Mouse (Mus musculus) cerebellum, postnatal 14 days (tissue): ENCODE data around the gene Zc3h7a.
"Not testable (repeated sequence)": the region's sequence is repeated elsewhere in the genome, so short reads cannot be mapped to it uniquely, and the experiment has no call there.

ENCODE experiments used
- DNase-seq, 2 experiments: peaks; one replicate each; pipeline ENCODE4 v3.0.0; 2021; ENCODE audit warnings: mixed read lengths in 2 of 2

Gene Zc3h7a

GRCm38 (mm10) chr16:11176208-11176883 lies at the start of gene Zc3h7a:
Gene Zc3h7a (minus strand): TSS chr16:11176393.
- DNase-seq, result peak; percentile 90 to 91

GRCm38 (mm10) chr16:11217801-11218200 lies 41.6 kb upstream of the Zc3h7a start:
- no peak for DNase-seq

DNA sequence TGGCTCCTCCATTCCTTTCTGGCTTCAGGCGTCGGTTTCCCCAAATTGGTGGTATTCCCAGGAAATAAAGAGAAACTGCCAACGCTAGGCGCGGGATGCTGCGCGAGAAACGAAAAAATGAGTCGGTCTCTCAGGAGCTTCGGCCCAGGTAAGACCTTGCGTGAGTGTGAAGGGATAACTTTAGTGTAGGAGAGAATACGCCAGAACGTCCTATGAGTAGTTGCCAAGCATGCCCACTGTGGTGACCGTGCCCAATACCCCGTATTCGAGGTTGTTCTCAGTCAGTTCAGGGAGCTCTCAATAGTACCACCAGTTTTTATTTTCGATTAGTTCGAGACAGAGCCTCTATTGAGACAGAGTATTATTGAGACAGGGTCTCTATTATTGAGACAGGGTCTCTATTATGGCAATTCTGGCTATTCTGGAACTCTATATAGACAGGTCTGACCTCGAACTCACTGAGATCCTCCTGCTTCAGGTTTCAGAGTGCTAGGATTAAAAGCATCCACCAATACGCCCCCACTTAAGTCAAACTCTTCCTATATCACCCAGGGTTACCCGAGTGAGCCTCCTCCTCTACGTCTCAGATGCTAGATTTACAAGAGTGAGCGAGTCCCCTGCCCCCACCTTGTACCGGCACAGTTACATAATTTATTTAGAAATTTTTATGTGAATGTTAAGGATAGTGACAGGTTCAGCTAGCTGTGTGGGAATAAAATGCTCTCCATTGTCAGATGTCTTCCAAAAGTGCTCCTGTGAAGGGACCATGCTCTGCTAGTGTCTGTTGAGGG lies 27.6 kb upstream of the Zc3h7a start:
- DNase-seq, result no peak

DNA sequence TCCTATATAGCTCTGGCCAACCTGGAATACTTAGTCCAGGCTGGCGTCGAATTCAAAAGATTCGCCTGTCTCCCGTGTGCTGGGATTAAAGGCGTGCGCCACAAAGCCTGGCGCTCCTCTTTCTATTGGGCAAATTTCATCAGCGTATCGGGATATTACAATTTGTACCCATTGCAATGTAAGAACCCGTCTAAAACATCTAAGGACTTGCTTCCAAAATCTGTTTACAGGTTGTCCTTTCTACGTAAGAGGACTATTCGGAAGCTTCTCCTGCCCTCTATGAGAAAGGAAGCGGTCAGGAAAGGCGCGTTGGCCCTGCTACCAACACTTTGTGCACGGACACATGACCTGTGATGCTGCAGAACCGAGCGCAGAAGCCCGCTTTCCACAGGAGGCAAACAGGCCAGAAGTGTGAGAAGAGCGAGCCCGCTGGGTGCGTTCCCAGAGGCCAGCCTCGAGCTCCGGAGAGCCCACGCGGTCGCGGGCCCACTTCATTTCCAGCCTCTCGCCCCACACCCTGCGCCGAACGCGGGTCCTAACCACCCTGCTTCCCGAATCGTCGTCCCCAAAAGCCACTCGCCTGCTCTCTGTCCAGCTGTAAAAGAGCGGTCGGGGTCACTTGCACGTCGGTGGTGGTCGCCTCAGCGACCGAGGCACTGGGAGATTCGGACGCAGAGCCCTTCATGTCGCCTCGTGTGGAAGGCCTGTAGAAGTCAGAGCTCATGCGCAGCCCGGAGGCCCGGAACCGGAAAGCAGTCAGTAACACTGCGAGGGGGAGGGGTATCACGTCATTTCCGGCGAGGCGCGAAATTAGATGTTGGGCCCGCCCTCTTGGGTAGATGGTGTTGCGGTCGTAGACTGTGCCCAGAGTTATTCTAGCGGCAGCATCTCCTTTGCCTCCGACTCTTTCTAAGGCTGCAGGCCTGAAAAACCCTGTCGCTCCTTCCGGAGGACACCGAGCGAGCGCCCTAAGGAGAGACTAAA lies 26.7 kb upstream of the Zc3h7a start, which contains the start of gene Rsl1d1:
Gene Rsl1d1 (minus strand): TSS at position 761 of the 984 bp plus-strand sequence.
- peak; percentile 94 for DNase-seq

- DNase-seq, result no peak
These were observed 25.7 kb upstream of the Zc3h7a start for GRCm38 (mm10) chr16:11201740-11202394.

DNA sequence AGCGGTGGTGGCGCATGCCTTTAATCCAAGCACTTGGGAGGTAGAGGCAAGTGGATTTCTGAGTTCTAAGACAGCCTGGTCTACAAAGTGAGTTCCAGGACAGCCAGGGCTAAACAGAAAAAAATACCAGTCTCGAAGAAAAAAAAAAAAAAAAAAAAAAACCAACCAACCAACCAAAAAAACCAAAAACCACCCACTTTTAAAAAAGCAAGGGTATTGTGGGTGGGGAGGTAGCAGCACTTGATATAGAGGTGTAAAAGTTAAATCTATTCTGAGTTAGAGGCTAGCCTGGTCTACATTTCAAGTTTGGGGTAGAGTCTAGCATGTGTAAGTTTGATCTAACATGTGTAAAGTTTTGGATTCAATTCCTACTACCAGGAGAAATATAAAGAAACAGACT lies 24.1 kb upstream of the Zc3h7a start:
- DNase-seq, result no peak

GRCm38 (mm10) chr16:11198467-11198866 lies 22.3 kb upstream of the Zc3h7a start:
- DNase-seq, result no peak

- DNase-seq, result no peak
These were observed 20.9 kb upstream of the Zc3h7a start for GRCm38 (mm10) chr16:11197052-11197451.

DNA sequence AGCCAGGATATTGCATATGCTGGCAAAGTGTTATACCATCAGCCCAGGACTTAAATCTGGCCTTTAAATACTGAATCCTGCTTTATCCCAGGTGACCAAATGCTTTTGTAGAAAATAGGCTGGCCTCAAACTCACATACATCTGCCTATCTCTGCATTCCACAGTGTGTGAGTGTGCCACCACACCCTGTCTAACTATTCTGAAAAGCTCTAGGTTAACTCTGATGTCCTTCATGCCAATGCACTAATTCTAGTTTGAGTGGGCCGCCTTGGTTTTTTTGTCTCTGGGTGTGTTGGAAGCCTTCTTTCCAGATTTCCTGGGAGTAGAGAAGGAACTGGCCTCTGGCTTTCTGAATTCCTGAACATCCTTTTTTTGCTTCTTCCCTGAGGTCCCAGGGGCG lies 17.0 kb upstream of the Zc3h7a start:
- DNase-seq, result no peak

DNA sequence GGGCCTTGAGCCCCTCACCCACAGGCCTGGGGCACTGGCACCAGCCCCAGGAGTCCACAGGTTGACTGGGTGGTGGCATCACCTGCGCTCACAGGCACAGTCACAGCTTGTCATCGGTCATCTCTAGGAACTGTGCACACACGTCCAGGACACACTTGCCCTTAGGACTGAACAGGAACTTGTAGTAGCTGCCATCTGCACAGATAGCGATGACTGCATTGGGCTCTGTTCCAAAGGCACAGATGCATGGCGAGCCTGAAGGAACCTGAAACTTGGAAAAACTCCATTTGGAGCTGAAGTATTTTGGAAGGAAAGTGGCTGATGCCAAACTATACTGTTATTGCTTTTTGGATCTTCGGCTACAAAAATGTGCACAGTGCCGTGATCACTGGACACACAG lies 14.0 kb upstream of the Zc3h7a start:
- DNase-seq, result peak; percentile 68 to 75

GRCm38 (mm10) chr16:11177404-11177803 lies 1.2 kb upstream of the Zc3h7a start:
- DNase-seq, result no peak

DNA sequence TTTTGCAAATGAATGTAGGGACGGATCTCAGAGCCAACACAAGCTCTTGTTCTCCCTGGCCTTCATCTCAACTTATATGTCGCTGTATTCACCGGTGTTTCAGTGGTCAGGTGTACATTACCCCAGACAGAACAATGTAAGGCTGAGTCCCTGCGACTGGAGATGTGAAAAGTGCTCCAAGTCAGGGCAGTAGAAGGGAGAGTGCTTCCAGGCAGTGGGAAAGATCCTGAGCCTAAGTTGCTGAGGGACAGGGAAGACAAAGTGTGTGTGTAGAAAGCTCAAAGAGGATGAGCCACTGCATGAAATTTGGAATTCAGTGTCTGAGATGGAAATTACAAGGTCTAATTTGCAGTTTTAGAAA lies 671 bp upstream of the Zc3h7a start:
- no peak for DNase-seq

- peak in 1 of 2 experiments; percentile 66 for DNase-seq
These were observed 545 bp downstream of the Zc3h7a start for GRCm38 (mm10) chr16:11175489-11176207.

DNA sequence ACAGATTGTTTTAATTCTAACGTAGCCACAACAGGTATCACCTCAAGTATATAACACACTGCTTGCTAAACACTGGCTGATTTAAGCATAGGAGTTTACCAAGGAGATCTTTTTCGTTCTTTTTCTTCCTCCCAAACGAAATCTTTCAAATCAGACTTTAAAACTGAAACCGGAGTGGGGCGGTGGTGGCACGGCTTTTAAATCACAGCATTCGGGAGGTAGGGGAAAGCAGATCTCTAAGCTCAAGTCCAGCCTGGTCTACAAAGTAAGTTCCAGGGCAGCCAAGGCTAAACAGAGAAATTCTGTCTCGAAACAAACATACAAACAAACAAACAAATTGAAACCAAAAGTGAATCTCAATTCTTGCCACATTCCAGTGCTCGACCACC lies 1.1 kb downstream of the Zc3h7a start:
- no peak for DNase-seq

DNA sequence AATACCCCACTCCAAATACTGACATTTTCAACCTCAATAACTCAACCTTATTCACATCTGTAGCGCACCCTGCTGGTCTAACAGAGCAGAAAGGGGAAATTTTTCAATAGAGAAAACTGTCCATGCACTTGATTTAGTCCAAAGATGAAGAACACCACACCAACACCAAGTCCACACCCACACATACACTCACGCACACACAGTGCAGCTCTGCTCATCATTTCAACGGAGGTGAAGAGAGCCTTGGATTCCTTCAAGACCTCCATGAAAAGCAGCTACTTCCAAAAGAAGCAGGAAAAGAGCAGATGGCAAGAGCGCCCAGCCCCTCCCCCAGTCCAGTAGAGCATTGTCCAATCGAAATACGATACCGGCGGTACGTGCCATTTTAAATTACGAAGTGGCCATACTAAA lies 1.5 kb downstream of the Zc3h7a start:
- peak; percentile 67 to 77 for DNase-seq

DNA sequence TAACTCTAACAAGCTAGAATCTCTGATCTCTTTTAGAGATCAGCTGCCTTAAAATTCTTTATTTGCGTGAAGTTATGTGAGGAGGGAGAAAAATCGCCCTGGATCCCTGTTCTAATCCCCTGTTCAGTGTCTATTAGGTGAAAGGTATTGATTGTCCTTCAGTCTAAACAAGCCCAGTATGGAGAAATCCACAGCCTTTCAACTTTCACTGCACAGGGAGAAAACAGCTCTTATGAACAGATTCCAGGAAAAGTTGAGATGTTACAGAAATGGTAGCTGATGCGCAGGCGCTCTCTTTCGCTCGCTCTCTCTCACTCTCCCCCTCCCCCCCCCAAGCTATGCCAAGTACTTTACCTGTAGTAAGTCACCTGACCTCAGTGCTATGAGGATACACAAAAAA lies 4.5 kb downstream of the Zc3h7a start:
- DNase-seq, result no peak

DNA sequence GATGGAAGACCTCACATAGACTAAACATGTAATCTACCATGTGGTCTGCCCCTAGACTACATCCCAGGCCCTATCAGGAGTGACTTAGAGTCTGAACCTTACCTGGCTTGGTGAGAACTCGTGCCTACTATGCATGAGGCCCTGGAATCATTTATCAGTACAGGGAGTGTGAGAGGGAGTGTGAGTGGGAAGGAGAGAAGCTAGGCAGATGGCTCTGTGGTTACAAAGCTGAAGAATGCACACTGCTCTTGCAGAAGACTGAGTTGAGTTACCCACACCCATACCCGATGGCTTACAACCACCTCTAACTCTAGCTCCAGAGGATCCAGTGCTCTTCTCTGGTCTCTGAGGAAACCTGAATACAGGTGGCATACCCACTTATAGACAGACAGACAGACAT lies 9.8 kb downstream of the Zc3h7a start:
- DNase-seq, result no peak

- DNase-seq, result no peak
These were observed 11.4 kb downstream of the Zc3h7a start for GRCm38 (mm10) chr16:11164695-11165255.

DNA sequence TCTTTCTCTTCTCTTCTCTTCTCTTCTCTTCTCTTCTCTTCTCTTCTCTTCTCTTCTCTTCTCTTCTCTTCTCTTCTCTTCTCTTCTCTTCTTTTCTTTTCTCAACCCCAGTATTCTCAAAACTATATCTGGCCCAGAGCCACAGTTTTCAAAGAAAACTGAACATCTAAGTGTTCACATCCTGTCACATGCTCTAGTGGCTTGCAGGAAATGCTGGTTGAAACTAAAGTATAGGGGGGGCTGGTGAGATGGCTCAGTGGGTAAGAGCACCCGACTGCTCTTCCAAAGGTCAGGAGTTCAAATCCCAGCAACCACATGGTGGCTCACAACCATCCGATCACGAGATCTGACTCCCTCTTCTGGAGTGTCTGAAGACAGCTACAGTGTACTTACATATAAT lies 18.5 kb downstream of the Zc3h7a start:
- DNase-seq, result not testable (repeated sequence)

GRCm38 (mm10) chr16:11154500-11154899 lies 21.7 kb downstream of the Zc3h7a start:
- no peak for DNase-seq

DNA sequence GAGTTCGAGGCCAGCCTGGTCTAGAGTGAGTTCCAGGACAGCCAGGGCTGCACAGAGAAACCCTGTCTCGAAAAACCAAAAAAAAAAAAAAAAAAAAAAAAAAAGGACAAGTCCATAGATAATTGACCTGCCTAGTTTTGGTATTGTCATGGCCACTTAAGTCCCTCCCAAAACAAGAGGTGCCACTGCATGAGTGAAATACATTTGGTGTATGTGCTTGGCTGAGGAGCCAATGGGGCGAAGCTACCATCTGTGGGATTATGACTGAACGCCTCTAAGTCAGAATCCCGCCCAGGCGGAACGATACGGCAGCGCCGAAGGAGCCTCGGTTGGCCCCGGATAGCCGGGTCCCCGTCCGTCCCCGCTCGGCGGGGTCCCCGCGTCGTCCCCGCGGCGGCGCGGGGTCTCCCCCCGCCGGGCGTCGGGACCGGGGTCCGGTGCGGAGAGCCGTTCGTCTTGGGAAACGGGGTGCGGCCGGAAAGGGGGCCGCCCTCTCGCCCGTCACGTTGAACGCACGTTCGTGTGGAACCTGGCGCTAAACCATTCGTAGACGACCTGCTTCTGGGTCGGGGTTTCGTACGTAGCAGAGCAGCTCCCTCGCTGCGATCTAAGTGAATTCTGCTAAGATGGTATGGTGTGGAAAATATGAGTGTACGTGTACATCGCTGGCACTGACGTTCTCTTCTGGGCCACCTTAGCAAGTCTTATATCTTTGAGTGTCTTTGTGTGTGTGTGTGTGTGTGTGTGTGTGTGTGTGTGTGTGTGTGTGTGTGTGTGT lies 32.3 kb downstream of the Zc3h7a start:
- DNase-seq, result peak; percentile 97 to 100
